Mouse (Mus musculus) liver, adult 2 months (tissue): ENCODE measurements at regions not wholly inside any gene's neighbourhood (a gene's known extent, or its start where the extent isn't known, plus 50 kb on each side); places are given as distances from the start of the nearest gene placed in this dataset.

Experiments
- CTCF ChIP-seq: fragments of 200-500 bp; IDR thresholded peaks from 2 replicates; pipeline ENCODE4 v1.5.1; 2011; ENCODE audit warnings: low read depth, low read length, control low read depth
- POLR2A ChIP-seq: fragments of 200-500 bp; IDR thresholded peaks from 2 replicates; pipeline ENCODE4 v1.6.1; 2011; ENCODE audit warnings: low read length, control low read depth; ENCODE audit not compliant: insufficient read depth; ENCODE audit errors: extremely low read depth

DNA sequence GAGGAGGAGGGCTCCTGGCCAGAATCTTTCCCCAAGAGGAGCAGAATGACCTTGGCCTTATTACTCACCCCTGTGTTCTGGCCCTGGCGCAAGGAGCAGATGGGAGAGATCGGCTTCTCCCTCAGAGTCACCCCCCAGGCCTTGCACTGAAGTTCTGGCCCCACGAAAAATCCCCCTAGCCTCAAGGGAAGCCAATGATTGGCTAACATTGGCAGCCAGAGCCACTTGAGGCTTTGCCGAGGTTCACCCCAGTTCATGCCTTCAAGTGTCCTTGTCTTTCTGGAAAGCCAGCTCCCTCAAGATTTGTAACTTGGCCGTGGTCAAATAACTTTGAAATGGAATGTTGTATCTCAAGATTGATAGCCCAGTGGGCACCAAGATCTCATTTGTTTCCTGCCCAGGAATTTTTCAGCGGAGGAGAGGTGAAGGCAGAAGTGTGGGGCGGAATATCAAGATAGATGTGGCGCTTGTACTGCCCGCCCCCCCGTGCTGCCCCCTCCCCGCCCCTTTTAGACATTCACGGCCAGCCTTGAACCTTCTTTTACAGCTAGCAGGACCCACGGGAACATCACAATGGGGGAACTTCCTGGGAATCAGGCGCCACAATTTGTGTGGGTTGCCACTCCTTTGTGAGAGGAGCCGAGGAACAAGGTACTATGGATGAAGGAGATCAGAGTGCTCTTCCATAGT, 187.4 kb downstream of the Snx10 start:
- TF ChIP-seq CTCF = no peak
- TF ChIP-seq POLR2A = no peak
